Mouse (Mus musculus) thymus, postnatal 10 days (tissue): ENCODE results near the gene Gm20388.

ENCODE experiments used
- DNase-seq, 2 experiments: peaks; one replicate each; pipeline ENCODE4 v3.0.0; 2021; ENCODE audit warnings: low spot score in 2 of 2

Gene Gm20388

DNA sequence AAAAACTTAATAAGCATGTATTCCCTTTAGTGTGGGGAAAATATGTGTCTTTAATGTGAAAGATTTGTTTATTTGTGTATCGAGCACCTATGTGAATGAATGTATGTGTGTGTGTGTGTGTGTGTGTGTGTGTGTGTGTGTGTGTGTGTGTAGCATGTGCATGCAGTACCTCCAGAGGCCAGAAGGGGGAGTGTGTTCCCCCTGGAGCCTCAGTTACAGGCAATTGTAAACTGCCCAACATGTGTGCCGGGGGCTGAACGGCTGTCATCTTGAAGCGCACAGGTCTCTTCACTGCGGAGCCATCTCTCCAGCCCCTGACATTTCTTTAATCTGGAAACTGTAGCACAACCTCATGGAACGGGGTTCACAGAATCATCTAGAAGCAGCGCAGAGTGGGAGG, 1425.0 kb downstream of the Gm20388 start:
- no peak for DNase-seq

DNA sequence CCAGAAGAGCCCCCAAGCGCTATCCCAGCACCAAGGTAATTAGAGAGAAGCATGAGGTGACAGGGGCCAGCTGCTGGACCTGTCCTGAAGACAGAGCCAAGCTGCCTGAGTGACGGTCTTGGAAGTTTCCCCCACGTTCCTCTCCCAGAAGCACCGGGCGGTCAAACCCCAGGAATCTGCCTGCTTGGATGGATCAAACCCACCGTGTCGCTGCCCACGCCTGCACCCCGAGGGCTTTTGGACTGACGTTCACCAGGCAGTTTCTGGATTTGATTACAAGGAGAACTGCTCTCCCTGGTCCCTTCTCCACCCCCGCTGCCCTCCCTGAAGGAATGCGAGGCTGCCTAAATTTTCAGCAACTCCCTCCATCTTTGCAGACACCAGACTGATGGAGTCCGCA, 1432.3 kb downstream of the Gm20388 start:
- no peak for DNase-seq

DNA sequence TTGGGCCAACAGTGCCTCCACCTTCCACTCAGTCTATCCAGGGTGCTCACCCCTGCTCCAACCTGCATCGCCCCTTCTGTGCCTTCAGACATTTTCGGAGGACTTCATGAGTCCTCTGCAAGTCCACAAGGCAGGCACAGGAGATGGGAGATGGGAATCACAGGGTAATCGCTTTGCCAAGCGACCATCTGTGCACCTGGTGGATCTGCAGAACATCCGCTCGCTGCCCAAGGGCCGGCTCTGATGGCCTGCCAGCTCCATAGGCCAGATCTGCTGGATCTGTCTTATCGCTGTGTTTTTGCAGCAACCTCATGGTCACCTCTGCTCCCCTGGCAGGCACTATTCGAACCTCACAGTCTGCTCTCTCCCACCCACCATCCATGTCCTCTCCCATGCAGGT, 1433.8 kb downstream of the Gm20388 start:
- no peak for DNase-seq

DNA sequence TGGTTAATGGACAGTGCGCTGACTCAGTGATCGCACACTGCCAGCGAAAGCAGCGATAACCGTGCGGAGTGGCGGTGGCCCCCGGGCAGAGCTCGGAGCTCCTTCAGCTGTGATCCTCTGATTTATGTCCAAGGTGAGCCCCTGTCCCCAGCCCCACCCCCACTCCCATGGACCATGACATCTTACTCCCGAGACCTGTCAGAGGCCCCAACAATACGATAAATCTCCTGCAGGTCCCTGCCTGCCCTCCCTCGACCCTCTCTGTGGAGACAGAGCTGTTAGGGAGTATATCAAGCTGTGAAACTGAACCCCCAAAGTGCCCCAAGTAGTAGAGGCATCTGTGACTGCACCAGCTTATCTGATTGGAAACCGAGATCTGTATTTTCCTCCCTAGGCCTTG, 1435.5 kb downstream of the Gm20388 start:
- no peak for DNase-seq

DNA sequence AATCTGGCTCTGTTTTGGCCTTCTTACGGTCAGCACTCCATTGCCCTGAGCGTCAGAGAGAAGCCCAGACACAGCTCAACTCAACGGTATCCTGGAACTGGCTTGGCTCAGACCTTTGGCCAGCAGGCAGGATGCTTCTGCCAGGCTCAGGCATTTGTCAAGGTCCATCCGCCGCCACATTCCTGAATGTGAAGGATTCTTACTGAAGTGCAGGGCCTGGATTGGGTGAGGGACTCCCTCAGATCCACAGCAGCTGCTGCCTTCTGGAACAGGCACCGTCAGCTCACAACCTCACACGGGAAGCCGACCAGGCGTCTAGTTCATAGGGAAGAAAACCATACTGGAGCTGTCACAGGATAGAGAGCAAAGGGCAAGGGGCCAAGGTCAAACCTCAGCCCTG, 1436.2 kb downstream of the Gm20388 start:
- DNase-seq: no peak

DNA sequence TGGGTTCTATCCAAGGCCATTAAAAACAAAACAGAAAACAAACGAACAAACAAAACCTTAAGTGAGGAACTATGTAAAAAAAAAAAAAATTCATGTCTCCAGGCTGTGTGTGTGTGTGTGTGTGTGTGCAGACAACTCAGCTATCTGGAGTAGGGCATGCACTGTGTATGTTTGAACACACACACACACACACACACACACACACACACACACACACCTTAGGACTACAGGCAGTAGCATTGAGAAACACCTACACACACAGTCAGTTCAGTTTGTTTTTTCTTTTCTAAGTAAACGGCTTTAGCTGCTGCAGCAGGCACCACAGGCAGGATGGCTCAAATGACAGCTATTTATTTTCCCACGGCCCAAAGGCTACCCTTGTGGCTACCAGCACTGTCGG, 1438.4 kb downstream of the Gm20388 start:
- no peak for DNase-seq

DNA sequence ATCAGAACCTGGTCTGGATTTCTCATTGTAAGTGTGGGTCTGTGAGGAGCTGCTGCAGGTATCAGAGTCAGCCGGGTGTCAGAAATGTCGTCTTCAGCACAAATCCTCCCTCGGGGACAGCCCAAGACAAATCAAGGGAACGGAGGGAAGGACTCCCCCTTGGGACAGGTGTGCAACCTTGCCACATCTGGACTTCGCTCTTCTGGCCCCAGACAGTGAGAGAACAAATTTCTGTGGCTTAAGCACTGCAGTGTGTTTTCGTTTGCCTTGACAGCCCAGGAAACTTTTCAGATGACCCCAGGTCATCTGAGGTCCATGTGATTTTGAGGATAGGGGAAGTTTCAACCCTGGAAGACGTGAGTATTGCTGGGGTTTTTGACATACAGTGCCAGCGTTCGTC, 1440.2 kb downstream of the Gm20388 start:
- DNase-seq: no peak

DNA sequence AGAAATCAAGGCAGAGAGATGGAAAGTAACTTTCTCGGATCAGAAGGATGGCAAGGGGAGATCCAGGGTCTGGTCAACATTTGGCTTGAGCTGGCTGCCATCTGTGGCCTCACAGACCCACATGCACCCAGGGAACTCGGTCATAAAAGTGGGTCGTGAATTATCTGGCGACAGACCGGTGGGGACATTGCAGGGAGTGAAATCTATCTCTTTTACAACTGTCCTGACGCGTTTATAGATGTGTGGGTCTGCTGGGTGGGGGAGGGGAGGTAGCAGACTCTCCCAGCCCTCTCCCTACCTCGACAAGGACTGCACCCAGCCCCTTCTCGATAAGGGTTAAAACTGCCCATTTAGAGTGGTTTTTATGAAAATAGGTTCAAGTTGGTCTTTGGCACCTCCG, 1444.2 kb downstream of the Gm20388 start:
- no peak for DNase-seq

DNA sequence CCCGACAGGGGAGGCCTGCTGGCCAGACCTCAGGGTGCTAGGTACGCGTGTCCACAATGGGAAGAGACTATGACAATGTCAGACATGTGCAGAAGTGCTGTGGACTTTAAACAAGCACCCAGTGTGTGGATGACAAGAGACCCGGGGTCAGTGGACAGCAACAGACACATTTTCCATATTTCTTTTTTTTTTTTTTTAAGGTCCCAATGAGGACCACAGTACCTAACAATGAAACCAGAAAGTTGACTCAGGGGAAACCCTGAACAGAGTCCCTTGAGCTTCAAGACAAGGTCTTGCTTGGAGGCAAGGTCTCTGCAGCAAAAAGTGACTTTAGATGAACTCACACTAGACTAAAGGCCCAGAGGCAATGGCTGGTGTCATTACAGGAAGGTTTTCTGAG, 1446.8 kb downstream of the Gm20388 start:
- DNase-seq: no peak

DNA sequence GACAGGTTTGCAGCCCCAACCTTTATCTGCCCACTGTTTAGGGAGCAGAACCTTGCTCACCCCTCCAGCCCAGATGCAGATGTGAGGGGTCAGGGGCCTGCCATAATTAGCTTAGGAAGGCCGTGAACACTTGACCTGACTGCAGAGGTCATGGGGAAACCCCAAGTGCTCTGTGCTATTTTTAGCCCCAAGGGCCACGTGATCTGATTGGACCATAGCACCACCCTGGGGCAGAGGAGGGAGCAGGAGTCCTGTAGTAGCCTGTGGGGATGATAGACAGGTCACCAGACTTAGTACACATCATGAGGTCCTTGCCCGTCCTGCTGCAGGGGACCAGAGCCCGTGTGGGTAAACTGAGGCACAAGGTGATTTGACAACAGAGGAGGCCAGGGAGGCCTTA, 1448.0 kb downstream of the Gm20388 start:
- DNase-seq: no peak

DNA sequence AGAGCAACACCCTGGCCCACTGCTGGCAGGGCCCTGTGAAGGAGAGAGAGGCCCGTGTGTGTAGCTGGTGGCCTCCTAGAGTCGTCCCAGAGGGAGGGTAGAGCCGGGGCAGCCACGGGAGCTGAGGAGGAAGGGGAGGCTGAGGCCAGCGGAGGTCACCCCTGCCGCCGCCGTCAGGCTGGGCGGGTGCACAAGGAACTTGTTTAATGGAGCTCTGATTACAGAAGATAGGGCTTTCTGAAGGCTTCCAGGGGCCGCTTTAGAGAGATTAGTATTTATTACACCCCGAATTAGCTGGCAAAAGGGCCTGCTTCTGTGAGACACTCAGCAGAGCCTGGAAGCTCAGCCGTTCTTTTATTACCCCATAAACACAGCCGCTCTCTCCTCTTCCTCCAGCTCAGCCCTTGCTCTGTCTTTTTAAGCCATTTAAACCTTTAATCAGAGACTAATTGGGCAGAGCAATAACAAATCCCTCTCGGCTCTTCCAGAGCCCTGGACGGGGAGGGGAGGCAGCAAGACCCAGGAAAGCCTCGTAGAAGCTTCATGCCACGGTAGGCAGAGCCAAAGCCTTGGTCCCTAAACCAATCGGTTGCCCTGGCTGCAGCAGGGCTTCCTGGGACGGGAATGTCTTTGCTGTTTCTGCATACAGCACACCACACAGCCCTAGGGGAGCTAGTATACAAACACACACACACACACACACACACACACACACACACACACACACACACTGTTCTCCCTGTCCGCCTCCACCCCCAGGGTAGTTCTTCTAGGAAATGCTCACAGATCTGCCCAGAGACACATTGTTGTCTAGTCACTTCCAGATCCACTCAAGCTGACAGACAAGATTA, 1448.7 kb downstream of the Gm20388 start:
- no peak for DNase-seq

DNA sequence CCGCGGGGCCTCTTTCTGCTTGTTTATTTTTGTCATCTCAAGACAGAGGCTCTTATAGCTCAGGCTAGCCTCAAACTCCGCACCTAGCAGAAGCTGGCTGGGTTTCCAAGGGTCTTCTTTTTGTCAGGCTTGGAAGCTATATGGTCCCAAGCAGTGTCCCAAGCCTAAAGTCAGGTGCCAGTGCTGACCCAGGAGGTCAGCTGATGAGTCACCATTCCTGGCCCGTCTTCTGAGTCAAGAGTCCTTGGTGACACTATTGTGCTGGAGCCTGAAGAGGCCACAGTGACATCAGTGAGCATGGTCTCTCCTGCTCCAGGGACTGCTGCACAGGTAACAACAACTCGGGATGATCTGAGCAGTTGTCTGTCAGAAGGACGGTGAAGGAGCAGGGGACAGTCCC, 1449.4 kb downstream of the Gm20388 start:
- no peak for DNase-seq

DNA sequence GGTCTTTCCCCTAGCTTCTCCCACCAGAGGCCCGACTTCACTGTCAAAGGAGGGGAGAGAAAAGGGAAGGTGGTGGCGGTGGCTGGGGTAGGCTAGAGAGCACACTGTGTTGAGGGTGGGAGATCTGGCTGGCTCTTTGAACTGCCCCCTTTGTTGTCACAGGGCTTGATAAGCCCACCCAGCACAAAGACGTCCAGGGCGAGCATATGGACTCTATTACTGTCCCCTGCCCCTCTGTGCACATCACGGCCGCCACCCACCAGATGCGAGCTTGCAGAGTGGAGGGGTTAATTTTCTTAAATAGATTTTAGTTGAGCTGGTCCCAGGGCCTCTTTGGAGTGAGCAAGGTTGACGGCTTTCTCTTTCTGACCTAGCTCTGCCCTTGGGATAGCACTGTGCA, 1450.5 kb downstream of the Gm20388 start:
- no peak for DNase-seq

DNA sequence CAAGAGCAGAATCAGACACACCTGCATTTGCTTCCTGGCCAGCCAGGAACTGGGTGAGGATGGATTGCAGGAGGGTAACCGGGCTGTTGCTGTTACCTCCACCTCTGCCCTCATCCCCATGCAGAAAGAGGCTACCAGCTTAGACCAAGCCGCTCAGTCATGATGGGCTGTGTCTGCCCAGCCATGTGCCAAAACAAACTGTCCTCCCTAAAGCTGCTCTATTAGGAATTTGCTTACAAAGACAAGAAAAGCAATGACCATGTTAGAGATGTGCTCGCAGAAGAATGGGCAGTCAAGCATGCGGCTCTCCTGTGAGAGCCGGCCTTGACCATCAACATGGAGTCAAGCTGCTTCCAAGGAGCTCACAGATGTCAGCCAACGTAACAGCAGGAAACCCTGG, 1454.0 kb downstream of the Gm20388 start:
- no peak for DNase-seq

DNA sequence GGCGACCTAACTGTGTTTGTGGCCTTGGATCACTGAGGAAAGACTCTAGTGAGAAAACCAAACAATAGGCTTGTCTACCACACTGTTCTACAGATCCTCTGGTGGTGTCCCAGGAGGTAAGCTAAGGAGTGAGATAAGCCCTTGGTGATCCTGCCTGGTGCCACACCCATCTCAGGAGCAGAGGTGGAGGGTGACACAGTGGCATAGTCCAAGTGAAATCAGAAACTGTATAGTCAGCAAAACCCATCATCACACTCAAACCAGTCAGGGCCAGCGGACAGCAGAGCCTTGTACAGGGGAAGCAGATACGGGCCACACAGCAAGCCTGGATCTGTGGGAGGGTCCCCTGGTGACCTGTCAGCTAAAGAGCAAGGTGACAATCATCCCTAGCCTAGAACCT, 1454.5 kb downstream of the Gm20388 start:
- DNase-seq: no peak

DNA sequence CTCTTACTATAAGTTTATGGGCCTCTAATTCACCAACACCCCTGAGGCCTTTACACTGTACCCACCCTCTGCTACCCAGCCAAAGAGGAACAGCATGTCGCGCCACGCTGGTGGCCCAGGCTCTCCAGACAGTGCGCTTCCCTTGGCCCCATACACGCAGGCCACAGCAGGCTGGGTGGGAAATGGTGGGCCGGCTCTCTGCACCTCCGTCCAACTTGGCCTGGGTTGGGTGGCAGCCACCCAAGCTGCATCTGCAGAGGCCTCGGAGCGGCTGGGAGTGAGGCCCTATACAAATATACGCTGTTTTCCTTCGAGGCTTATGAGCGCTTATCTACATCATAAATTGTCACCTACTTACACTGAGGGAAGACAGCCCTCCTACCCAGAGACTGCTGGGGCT, 1456.0 kb downstream of the Gm20388 start:
- no peak for DNase-seq

DNA sequence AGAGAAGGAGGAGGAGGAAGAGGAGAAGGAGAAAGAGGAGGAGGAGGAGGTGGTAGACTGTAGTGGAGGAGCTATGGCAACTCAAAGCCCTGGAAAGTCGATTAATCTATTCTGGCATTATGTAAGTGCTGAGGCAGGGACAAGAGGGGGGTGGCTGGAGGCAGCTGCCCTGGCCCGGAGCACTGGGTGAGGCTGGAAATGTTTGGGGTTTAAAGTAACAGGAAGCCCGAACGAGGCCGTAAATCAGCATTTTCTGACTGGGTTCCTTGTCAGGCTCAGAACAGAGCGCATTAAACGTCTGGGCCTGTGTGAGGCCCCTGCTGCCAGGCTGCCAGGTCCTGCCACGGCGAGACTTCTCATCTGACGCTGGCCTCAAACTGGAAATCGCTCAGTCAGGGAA, 1458.2 kb downstream of the Gm20388 start:
- DNase-seq: no peak

DNA sequence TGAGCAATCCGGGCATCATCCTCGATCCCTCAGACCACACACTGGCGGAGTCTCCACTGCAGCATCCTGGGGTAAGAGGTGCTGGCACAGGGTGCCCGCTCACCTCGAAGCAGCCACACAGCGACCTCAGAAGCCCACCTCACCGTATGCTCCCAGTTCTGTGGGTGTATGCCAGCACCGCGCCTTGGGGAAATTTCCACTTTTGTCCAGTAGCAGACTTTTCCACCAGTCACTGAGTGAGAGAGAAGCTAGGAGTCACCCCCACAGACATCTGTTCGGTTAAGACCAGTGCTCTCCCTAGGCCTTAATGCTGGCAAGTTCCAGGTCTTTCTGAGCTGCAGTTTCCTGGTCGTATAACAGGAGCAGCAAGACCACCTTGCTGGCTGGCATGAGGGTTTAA, 1458.7 kb downstream of the Gm20388 start:
- no peak for DNase-seq

DNA sequence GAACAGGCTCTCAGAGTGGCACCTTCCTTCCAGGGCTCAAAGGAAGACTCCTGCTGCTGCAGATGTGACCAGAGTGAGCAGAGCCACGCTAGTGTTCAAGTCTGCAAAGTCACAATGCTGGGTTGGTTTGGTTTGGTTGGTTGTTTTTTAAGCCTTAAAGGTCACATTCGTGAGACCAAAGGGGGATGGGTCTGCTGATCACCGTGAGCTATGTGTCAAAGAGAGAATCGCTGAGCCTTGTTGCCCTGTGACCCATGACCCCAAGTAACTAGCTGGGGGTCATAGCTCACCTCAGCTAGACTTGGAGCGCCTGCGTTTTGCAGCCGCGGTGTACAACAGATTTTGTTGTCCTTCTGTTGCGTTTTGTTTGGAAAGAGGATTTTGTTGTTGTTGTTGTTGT, 1460.6 kb downstream of the Gm20388 start:
- no peak for DNase-seq

DNA sequence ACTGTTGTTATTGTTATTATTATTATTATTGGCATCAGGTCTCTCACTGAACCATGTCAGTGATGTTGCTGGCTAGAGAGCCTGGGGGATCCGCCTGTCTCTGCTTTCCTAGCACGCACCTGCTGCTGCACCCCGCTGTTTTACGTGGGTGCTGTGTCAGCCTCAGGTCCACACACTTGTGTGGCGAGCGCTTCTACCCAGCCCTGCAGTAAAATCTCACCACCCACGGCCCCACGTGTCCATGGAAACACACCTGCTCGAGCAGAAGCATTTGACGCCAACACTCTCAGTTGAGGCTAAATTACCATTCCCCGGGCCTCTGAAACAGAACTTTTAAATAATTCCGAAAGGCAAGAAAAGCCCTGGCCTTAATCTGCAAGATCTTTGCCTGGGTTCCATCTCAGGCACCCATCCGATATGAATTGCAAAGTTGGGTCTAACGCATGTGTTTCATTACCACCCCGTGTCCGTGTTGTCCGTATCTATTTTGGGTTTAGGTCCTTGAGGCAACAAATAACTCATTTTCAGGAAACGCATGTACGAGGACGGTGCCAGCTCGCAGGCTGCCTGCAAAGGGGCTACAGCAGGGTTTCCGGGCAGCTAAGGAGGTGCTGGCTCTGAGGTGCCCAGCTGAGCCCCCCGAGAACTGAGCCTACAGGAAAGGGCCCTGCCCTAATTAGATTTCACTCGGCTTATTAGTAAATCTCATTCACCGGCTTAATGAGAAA, 1461.4 kb downstream of the Gm20388 start:
- no peak for DNase-seq

DNA sequence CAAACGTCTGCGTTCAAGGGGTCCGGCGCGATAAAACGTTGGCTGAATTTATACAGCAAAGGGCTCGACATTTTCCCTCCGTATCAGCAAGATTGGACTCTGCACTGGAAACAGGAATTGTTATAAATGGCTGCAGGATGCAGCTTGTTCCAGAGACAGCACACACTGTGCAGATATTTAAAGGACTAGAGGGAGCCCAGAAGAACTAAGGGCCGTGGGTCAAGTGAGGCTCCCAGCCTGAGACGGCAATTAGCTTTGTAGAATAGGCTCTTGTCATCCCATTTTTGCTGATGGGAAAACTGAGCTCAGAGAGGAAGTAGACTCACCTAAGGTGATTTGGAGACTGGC, 1462.0 kb downstream of the Gm20388 start:
- DNase-seq: no peak

DNA sequence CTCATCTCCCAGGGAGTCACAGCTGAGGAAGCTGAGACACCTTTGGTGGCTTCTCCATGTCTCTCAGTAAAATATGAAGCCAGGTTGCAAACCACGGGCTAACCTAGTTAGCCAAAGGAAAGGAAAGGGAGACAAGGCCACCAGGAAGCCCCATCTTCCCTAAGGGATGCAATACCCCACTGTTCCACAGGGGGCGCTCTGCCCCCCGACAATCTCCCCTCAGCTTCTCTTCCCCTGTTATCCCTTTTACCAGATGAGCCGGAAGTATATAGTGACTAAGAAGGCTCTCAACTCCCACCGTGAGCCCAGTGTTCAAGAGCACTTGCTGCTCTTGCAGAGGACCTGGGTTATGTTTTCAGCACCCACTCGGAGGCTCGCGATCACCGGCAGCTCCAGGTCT, 1463.6 kb downstream of the Gm20388 start:
- no peak for DNase-seq

DNA sequence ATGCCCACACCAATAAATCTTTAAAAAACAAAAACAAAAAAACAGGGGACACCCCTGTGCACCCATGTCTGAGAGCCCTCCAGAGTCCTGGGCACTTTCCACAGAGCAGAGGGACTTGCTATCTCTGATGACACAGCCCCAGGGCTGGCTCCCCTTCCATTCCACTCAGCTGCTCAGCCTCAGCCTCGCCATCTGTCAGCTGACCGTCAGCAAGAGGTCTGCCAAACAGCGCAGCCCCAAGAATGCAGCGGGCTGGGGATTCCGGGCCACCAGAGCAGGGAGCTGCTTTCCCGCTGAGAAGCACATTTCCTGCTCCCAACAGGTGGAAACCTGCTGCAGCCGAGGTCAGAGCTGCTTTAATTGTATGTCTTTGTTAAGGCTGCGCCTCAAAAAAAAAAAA, 1464.1 kb downstream of the Gm20388 start:
- no peak for DNase-seq
